Mouse (Mus musculus) large intestine, adult 2 months (tissue): Measurements from ENCODE around the gene Rab5c. TPM values are rescaled to one million over a fixed set of nuclear protein-coding genes. Genes with fewer than 3 reads are reported as not detected.

Experiments
- DNase-seq: peaks from one replicate; pipeline ENCODE4 v3.0.0-alpha.2; 2012; ENCODE audit warnings: low read depth, low spot score
- WGBS: fragments of 180-500 bp; shearing (Covaris S2); methylation state at CpG from one replicate; pipeline ENCODE4 v1.1.7; 2018; 5-methylcytosine and 5-hydroxymethylcytosine counted together
- polyA plus RNA-seq: library from polyadenylated mRNA; depleted of rRNA; stranded (reverse); fragments of >200 nt; gene quantifications from 2 replicates; pipeline ENCODE4 v1.2.3, GENCODE M21; 2012

The Rab5c gene
- polyA plus RNA-seq, 1 experiment: 255 TPM

DNA sequence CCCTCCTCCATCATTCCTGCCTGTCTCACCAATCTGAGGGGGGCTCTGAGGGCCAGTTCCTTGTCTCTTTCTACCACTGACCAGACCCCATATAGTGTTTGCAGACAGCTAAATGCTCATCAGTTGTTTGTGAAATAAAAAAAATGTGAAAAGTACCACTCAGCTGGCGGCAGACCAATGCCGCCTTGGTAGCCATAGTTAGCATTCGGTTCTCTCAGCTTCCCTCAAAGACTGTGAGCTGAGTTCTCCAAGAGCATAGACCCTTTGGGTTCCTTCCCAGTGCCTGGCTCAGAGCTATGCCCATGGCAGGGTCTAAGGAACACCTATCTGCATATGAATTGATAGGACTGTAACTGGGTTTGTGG lies 16.7 kb upstream of the Rab5c start:
- 91% methylated on average over 3 of the region's 3 CpGs for WGBS
- DNase-seq: no peak

- DNase-seq: no peak
- 81% methylated on average over 12 of the region's 12 CpGs for WGBS
Measured at GRCm38 (mm10) chr11:100754021-100754692, 16.1 kb upstream of the Rab5c start.

DNA sequence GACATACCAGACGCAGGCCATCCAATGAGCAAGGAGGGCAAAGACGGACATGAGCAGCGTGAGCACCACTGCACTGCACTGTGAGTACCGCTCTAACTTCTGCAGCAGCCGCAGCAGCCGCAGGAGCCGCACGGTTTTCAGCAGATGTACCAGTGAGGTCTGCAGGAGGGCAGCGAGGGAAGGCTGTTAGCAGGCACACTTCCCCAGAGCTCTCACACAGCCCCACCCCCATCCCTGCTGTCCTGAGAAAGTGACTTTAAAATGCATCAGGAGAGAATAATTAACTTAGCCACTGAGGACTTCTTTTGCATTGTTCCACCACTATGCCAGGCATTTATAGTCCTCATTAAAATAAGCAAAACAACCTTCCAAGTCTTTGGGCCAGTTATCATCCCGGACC lies 14.3 kb upstream of the Rab5c start:
- no peak for DNase-seq
- WGBS: 16% methylated on average over 10 of the region's 10 CpGs

GRCm38 (mm10) chr11:100750127-100750526 lies 12.1 kb upstream of the Rab5c start:
- 88% methylated on average over 16 of the region's 16 CpGs for WGBS
- no peak for DNase-seq

- 39% methylated on average over 25 of the region's 25 CpGs for WGBS
- DNase-seq: no peak
Measured at GRCm38 (mm10) chr11:100749469-100749868, 11.5 kb upstream of the Rab5c start.

DNA sequence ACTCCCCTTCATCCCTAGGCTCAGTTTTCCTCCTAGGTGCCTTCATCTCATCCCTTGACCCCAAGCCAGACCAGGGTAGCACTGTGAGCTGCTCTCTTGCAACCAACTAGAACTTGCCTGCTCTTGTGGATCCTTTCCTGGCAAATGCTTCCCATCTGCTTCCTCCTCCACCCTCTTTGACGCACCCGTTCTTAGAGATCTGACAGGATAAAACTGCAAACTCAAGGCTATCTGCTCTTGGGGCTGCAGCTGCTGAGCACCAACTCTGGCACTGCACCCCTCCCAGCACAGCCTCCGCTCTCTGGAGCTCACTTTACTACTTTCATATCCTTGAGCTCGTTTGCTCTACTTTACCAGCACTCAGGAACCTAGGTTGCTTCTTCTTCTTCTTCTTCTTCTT lies 10.6 kb upstream of the Rab5c start:
- 33% methylated on average over 4 of the region's 4 CpGs for WGBS
- DNase-seq: no peak

DNA sequence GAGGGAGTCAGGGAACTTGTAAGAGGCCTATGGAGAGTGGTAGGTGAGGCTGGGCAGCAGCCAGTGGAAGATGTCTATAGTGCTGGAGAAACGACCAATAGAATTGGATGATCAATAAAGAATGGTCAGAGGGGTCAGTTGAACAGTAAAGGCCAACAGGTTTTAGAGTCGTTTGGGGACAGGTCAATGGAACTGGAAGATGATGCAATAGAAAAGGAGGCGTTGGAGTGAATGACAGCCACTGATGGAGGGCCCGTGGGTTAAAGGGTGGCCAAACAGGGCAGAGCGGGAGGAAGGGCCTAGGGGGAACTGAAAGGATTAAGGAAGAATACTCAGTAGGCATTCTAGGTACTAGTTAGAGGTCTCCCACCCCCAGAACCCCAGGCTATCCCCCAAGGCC lies 9.1 kb upstream of the Rab5c start:
- 57% methylated on average over 5 of the region's 5 CpGs for WGBS
- DNase-seq: no peak

- WGBS: 86% methylated on average over 10 of the region's 10 CpGs
- no peak for DNase-seq
Measured at GRCm38 (mm10) chr11:100746546-100746945, 8.5 kb upstream of the Rab5c start.

DNA sequence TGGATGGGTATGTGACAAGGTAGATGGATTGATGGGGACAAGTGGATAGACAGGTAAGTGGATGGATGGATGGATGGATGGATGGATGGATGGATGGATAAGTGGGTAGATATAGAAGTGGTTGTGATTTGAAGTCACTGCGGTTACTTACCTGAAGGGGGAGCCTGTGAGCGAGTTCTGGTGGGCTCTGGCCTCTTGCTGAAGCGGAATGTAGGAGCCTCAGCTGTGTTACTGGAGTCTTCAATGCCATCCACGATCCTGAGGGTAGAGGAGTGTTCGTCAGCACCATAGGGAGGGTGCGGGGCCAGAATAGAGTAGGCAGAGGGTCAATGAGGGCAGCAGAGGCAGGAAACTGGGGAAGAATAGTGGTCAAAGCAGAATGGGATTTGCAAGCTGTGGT lies 7.1 kb upstream of the Rab5c start:
- DNase-seq: no peak
- 14% methylated on average over 6 of the region's 6 CpGs for WGBS

DNA sequence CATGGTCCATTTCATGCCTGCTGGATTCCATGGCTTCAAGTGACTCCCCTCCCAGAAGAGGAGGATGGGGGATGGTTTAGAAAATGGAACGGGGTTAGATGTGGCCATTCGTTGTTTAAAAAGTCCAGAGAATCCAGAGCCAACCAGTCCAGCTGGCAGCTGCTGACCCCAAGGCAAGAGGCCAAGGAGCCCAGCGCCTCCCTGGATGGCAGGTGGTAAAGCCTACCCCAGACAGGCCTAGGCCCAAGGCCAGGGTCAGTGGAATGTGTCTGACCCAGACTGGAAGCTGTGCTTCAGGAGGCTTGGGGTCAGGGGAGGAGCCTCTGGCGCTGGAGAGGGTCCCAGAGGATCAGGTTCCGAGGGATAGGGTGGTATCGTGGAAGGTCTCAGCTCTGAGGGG lies 3.3 kb upstream of the Rab5c start:
- DNase-seq: no peak
- WGBS: 75% methylated on average over 6 of the region's 6 CpGs

GRCm38 (mm10) chr11:100738749-100739148 lies 734 bp upstream of the Rab5c start:
- no peak for DNase-seq
- WGBS: 11% methylated on average over 5 of the region's 5 CpGs

DNA sequence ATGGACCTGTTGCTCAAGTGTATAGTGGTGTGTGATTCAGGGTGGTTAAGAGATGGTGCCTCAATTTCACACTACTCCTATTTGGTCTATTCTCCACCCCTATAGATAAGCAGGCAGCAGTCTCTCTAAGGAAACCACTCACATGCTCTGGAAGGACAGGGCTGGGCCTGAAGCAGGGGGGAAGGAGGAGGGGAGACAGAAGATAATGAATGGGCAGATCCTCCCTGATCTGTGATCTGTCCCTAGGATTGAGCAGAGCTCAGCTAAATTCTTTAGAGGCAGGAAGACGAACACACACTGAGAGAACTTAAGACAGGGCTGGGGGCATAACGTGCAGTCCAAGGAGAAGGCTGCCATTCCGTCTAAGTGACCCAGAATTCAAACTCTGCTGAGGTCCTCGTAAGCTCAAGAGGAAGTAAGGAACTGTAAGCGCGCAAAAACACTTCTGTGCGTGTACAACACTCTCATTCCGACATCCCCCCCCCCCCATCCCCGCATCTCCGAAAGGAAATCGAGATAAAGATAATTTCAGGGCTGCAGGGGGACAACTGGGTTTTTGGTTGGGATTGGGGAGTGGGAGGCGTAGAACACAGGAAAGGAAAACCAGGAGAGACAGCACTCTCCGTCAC lies 796 bp downstream of the Rab5c start:
- 0% methylated on average over 13 of the region's 13 CpGs for WGBS
- DNase-seq: no peak

DNA sequence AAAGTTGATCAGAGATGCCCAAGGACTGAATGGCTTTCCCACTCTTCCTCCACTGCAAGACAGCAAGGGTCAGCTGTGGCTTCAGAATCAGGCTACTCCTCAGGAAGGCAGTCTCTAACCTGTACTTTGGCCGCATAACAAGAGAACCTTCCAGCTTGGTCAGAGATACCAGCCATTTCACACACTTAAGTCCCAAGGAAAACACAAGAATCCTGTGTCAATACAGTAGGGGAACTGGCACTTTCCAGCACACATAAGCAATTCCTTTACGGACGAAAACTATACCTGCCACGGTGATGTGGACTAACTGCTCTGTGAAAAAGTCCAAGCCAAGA lies 1.3 kb downstream of the Rab5c start:
- 31% methylated on average over 4 of the region's 4 CpGs for WGBS
- DNase-seq: no peak

DNA sequence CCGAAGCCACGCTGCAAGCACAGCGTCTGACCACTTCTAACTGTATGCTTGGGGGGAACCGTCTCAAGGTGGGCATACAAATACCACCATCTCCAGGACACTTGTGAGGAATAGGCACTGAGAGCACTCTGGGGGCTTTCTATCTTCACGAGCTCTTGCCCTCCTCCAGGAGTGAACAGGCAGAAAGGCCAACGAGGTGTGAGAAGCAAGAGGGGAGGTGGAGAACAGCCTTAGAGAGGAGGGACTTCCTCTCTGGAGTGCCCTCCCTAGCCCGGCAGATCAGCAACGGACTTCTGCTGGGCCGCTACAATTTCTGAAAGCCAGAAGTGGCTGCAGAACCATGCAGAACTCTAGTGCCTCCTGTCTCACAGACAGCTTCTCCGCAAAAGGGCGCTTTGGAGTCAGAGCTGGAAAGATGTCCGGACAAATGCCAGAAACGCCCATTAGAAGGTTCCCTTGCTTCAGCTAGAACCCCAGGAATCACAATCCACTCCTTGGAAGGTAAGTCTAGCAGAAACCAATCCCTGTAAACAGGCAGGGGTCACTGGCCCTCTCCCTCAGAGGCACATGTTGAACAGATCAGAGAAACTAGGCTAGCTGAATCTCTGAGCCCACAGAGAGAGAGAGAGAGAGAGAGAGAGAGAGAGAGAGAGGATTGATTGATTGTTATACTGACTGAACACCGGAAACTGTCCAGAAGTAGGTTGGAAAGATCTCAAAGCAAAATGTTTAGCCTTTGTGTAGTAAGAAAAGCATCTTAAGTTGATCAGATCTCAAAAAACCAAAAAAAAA lies 1.9 kb downstream of the Rab5c start:
- WGBS: 66% methylated on average over 14 of the region's 14 CpGs
- DNase-seq: no peak

- no peak for DNase-seq
- 81% methylated on average over 9 of the region's 9 CpGs for WGBS
Measured at GRCm38 (mm10) chr11:100735134-100735865, 2.7 kb downstream of the Rab5c start.

DNA sequence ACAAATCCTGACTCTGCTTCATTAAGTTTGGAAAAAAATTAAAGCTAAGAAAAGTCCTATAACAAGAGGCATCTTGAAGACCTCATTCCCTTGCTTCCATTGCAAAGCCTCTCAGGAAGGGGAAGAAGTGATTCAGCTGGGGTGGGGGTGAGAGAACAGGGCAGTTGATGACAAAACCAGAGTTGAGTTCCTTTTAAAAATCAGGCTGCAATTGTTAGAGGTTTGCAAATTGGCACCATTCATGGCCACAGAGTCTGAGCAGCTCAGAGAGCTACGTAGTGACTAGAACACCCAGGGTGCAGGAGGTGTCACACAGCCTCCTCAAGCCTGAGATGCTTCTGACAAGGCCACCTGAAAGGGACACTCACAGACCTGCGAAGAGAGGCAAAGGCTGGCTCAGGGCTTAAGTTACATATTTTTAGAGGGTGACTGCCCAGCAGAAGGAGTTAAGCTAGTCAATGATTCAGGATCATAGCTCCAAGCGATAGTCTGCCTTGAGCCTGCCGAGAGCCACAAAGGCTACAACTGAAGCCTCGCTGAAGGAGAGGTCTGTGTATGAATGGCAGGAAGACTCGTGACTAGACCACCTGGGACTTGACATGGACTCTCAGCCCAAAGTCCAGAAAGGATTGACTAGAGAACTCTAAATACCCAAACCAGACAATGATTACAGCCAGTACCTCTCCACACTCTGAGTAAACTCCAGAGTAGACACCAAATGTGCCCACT lies 7.4 kb downstream of the Rab5c start:
- 80% methylated on average over 6 of the region's 6 CpGs for WGBS
- DNase-seq: no peak

GRCm38 (mm10) chr11:100729976-100730375 lies 8.0 kb downstream of the Rab5c start:
- 71% methylated on average over 4 of the region's 4 CpGs for WGBS
- no peak for DNase-seq

DNA sequence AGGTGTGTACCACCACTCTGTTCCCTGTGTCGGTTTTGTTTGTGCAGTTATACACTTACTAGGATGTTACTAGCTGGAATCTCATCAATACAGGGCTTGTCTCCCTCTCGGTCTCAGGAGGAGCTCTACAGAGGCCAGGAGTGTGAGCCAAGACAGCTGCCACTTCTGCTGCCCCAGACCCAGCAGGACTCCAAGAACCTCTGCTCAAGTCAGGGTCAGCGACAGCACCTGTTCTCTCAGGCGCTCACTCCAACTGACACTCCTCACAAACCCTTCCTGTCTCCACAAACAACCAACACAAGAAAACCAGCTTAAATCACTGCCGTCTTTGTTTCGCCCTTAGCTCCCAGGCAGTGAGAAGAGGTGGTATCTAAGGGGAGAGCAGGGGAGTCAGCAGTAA lies 9.4 kb downstream of the Rab5c start:
- no peak for DNase-seq
- WGBS: 87% methylated on average over 6 of the region's 6 CpGs

- no peak for DNase-seq
- 95% methylated on average over 3 of the region's 3 CpGs for WGBS
Measured at GRCm38 (mm10) chr11:100727201-100727600, 10.8 kb downstream of the Rab5c start.
